Mouse (Mus musculus) heart, embryonic 11.5 days (tissue): ENCODE data around the gene Gm49380. TPM values are rescaled to one million over a fixed set of nuclear protein-coding genes. Genes with fewer than 3 reads are reported as not detected.
A peak's percentile ranks its signal among the peaks of the same experiment; 100 is the strongest.

Experiments
- ATAC-seq: fragments of 200-750 bp; cut with Nextera tagmentation; replicated peaks from 2 replicates; pipeline ENCODE4 v1.8.0; 2017; ENCODE audit warnings: moderate library complexity; ENCODE audit not compliant: insufficient number of reproducible peaks, low FRiP score, low TSS enrichment
- H3K27ac ChIP-seq: fragments of 300-500 bp; sonication (generic); 2 replicates; pipeline ENCODE4 v1.5.1; 2014; ENCODE audit warnings: mild to moderate bottlenecking, low read depth, low read length
- H3K27me3 ChIP-seq: fragments of 300-500 bp; sonication (generic); 2 replicates; pipeline ENCODE4 v1.6.1; 2014; ENCODE audit warnings: mild to moderate bottlenecking, low read length, mixed read lengths; ENCODE audit not compliant: control insufficient read depth, insufficient read depth
- H3K36me3 ChIP-seq: fragments of 300-500 bp; sonication (generic); 2 replicates; pipeline ENCODE4 v1.6.1; 2014; ENCODE audit warnings: mild to moderate bottlenecking, low read length, moderate library complexity, mixed read lengths; ENCODE audit not compliant: control insufficient read depth, insufficient read depth
- H3K4me1 ChIP-seq: fragments of 300-500 bp; sonication (generic); 2 replicates; pipeline ENCODE4 v1.6.1; 2014; ENCODE audit warnings: low read length; ENCODE audit not compliant: control insufficient read depth, insufficient read depth
- H3K4me2 ChIP-seq: fragments of 300-500 bp; sonication (generic); 2 replicates; pipeline ENCODE4 v1.6.1; 2014; ENCODE audit warnings: mild to moderate bottlenecking, moderate library complexity
- H3K4me3 ChIP-seq: fragments of 300-500 bp; sonication (generic); 2 replicates; pipeline ENCODE4 v1.5.1; 2014; ENCODE audit warnings: low read depth, low read length
- H3K9ac ChIP-seq: fragments of 300-500 bp; sonication (generic); 2 replicates; pipeline ENCODE4 v1.6.1; 2014; ENCODE audit warnings: mild to moderate bottlenecking, low read depth, low read length, moderate library complexity
- H3K9me3 ChIP-seq: fragments of 300-500 bp; sonication (generic); replicated peaks from 2 replicates; pipeline ENCODE4 v1.6.1; 2016; ENCODE audit warnings: low read length; ENCODE audit not compliant: control insufficient read depth
- WGBS: fragments of 180-500 bp; shearing (Covaris S2); extraction: QIAGEN DNeasy Blood & Tissue Kit; methylation state at CpG from one replicate; pipeline ENCODE4 v1.1.7; 2014; ENCODE audit not compliant: insufficient replicate concordance; 5-methylcytosine and 5-hydroxymethylcytosine counted together
- polyA plus RNA-seq: library from polyadenylated mRNA; unstranded; fragments of >200 nt; fragmentation: Nextera tagmentation; extraction: Ambion mirVana; gene quantifications from 2 replicates; pipeline ENCODE4 v1.2.1, GENCODE M21; 2014

Gene Gm49380
- polyA plus RNA-seq, 1 experiment from 2014 or later: not detected

GRCm38 (mm10) chr9:44093612-44094503 lies 19.4 kb downstream of the Gm49380 start:
- Histone ChIP-seq H3K27ac (no peak overlapping the region), H3K36me3 (peaks cover 14% of the 10 kb centered on the region), H3K4me3 (no peak overlapping the region), H3K9ac (no peak overlapping the region), H3K9me3 (no peaks in the 10 kb centered on the region), H3K4me2 (no peak overlapping the region), H3K27me3 (no peaks in the 10 kb centered on the region), H3K4me1 (peaks cover 25% of the 10 kb centered on the region)
- ATAC-seq: peak; percentile 34; the same call in 1 of the 2 replicates
- 38% methylated on average over 24 of the region's 24 CpGs for WGBS

GRCm38 (mm10) chr9:44088877-44089608 lies 24.3 kb downstream of the Gm49380 start:
- ATAC-seq: no peak
- Histone ChIP-seq H3K27ac (peak overlapping the region; percentile 88; the same call in 1 of the 2 replicates), H3K9me3 (no peaks in the 10 kb centered on the region), H3K36me3 (peaks cover 14% of the 10 kb centered on the region), H3K4me1 (peaks cover 44% of the 10 kb centered on the region), H3K27me3 (no peaks in the 10 kb centered on the region; the same call in 1 of the 2 replicates), H3K9ac (no peak overlapping the region), H3K4me3 (no peak overlapping the region), H3K4me2 (peak overlapping the region; percentile 99)
- 34% methylated on average over 12 of the region's 12 CpGs for WGBS

- Histone ChIP-seq H3K9ac (peak overlapping the region; percentile 52; the same call in 1 of the 2 replicates), H3K4me2 (peak overlapping the region; percentile 99), H3K9me3 (no peaks in the 10 kb centered on the region), H3K27ac (peak overlapping the region; percentile 88), H3K36me3 (peaks cover 9% of the 10 kb centered on the region), H3K27me3 (no peaks in the 10 kb centered on the region; the same call in 1 of the 2 replicates), H3K4me1 (peaks cover 55% of the 10 kb centered on the region), H3K4me3 (peak overlapping the region; percentile 13)
- ATAC-seq: no peak; the same call in 1 of the 2 replicates
- WGBS: 6% methylated on average over 15 of the region's 15 CpGs
These were observed 25.4 kb downstream of the Gm49380 start for GRCm38 (mm10) chr9:44087761-44088455.

GRCm38 (mm10) chr9:44086960-44087359 lies 26.3 kb downstream of the Gm49380 start:
- Histone ChIP-seq H3K9me3 (no peaks in the 10 kb centered on the region), H3K4me2 (peak overlapping the region; percentile 99), H3K9ac (no peak overlapping the region), H3K36me3 (peaks cover 8% of the 10 kb centered on the region; the same call in 1 of the 2 replicates), H3K27ac (peak overlapping the region; percentile 88), H3K4me1 (peaks cover 55% of the 10 kb centered on the region), H3K4me3 (no peak overlapping the region; the same call in 1 of the 2 replicates), H3K27me3 (no peaks in the 10 kb centered on the region; the same call in 1 of the 2 replicates)
- ATAC-seq: no peak
- 41% methylated on average over 10 of the region's 10 CpGs for WGBS

- no peak for ATAC-seq
- Histone ChIP-seq H3K4me3 (peak overlapping the region; percentile 73), H3K9ac (peak overlapping the region; percentile 92), H3K27ac (peak overlapping the region; percentile 59), H3K27me3 (no peaks in the 10 kb centered on the region; the same call in 1 of the 2 replicates), H3K4me1 (peaks cover 55% of the 10 kb centered on the region), H3K9me3 (no peaks in the 10 kb centered on the region), H3K4me2 (peak overlapping the region; percentile 99), H3K36me3 (peaks cover 2% of the 10 kb centered on the region; the same call in 1 of the 2 replicates)
- WGBS: 49% methylated on average over 15 of the region's 15 CpGs
These were observed 27.3 kb downstream of the Gm49380 start for GRCm38 (mm10) chr9:44085741-44086665.

GRCm38 (mm10) chr9:44085276-44085675 lies 28.0 kb downstream of the Gm49380 start:
- Histone ChIP-seq H3K4me2 (peak overlapping the region; percentile 99), H3K9ac (peak overlapping the region; percentile 92), H3K4me3 (peak overlapping the region; percentile 73), H3K9me3 (no peaks in the 10 kb centered on the region), H3K27me3 (no peaks in the 10 kb centered on the region; the same call in 1 of the 2 replicates), H3K36me3 (no peaks in the 10 kb centered on the region), H3K27ac (peak overlapping the region; percentile 81), H3K4me1 (peaks cover 59% of the 10 kb centered on the region)
- WGBS: 3% methylated on average over 10 of the region's 10 CpGs
- ATAC-seq: no peak

- peak overlapping the region; percentile 81 for H3K27ac ChIP-seq
- H3K9ac ChIP-seq: peak overlapping the region; percentile 92
- peaks cover 57% of the 10 kb centered on the region for H3K4me1 ChIP-seq
- H3K4me2 ChIP-seq: peak overlapping the region; percentile 99
- H3K9me3 ChIP-seq: no peaks in the 10 kb centered on the region
- H3K27me3 ChIP-seq: no peaks in the 10 kb centered on the region; the same call in 1 of the 2 replicates
- under 1% methylated on average over 62 of the region's 62 CpGs for WGBS
- ATAC-seq: peak; percentile 82
- peak overlapping the region; percentile 73 for H3K4me3 ChIP-seq
- no peaks in the 10 kb centered on the region for H3K36me3 ChIP-seq
These were observed 28.6 kb downstream of the Gm49380 start for GRCm38 (mm10) chr9:44084659-44085229.
